Mouse (Mus musculus): ENCODE results near the gene Zfp423. TPM values are rescaled to one million over a fixed set of nuclear protein-coding genes. Genes with fewer than 3 reads are reported as not detected.
A peak's percentile ranks its signal among the peaks of the same experiment; 100 is the strongest.

The Zfp423 gene
- polyA plus RNA-seq, 1 experiment = 38.1 TPM

GRCm38 (mm10) chr8:87822690-87823089, 136.7 kb downstream of the Zfp423 start:
- Histone ChIP-seq H3K4me3 (replicated peaks; ENCODE audit: insufficient read depth, low read depth, low read length) (no peak overlapping the region), H3K27ac (ENCODE audit: insufficient read depth, low read length) (no peak overlapping the region), H3K4me1 (ENCODE audit: control insufficient read depth, insufficient read depth, low read length) (peaks cover 19% of the 10 kb centered on the region), H3K27me3 (ENCODE audit: control insufficient read depth, insufficient read depth, low read length) (no peaks in the 10 kb centered on the region)
- DNase-seq = no peak
- 69% methylated on average over 12 of the region's 12 CpGs for WGBS
- TF ChIP-seq CTCF (IDR thresholded peaks at IDR 0.05; ENCODE audit: borderline replicate concordance, insufficient read depth, low read depth, low read length) (no peak), POLR2A (IDR thresholded peaks at IDR 0.05; ENCODE audit: borderline replicate concordance, insufficient read depth, low read length) (no peak)

GRCm38 (mm10) chr8:87822175-87822574, 137.2 kb downstream of the Zfp423 start:
- no peak overlapping the region for H3K4me3 ChIP-seq (replicated peaks; ENCODE audit: insufficient read depth, low read depth, low read length)
- no peaks in the 10 kb centered on the region for H3K27me3 ChIP-seq (ENCODE audit: control insufficient read depth, insufficient read depth, low read length)
- no peak for DNase-seq
- TF ChIP-seq POLR2A (IDR thresholded peaks at IDR 0.05; ENCODE audit: borderline replicate concordance, insufficient read depth, low read length) = no peak
- TF ChIP-seq CTCF (IDR thresholded peaks at IDR 0.05; ENCODE audit: borderline replicate concordance, insufficient read depth, low read depth, low read length) = no peak
- no peak overlapping the region for H3K27ac ChIP-seq (ENCODE audit: insufficient read depth, low read length)
- WGBS = 70% methylated on average over 11 of the region's 11 CpGs
- peaks cover 19% of the 10 kb centered on the region for H3K4me1 ChIP-seq (ENCODE audit: control insufficient read depth, insufficient read depth, low read length)

- TF ChIP-seq POLR2A (IDR thresholded peaks at IDR 0.05; ENCODE audit: borderline replicate concordance, insufficient read depth, low read length) = no peak
- no peak for TF ChIP-seq CTCF (IDR thresholded peaks at IDR 0.05; ENCODE audit: borderline replicate concordance, insufficient read depth, low read depth, low read length)
Measured at GRCm38 (mm10) chr8:87821655-87822054, 137.7 kb downstream of the Zfp423 start.

GRCm38 (mm10) chr8:87819263-87819662, 140.1 kb downstream of the Zfp423 start:
- 67% methylated on average over 3 of the region's 3 CpGs for WGBS
- Histone ChIP-seq H3K4me3 (replicated peaks; ENCODE audit: insufficient read depth, low read depth, low read length) (no peak overlapping the region), H3K27me3 (ENCODE audit: control insufficient read depth, insufficient read depth, low read length) (no peaks in the 10 kb centered on the region), H3K27ac (ENCODE audit: insufficient read depth, low read length) (no peak overlapping the region), H3K4me1 (ENCODE audit: control insufficient read depth, insufficient read depth, low read length) (peaks cover 17% of the 10 kb centered on the region)
- no peak for TF ChIP-seq POLR2A (IDR thresholded peaks at IDR 0.05; ENCODE audit: borderline replicate concordance, insufficient read depth, low read length)
- TF ChIP-seq CTCF (IDR thresholded peaks at IDR 0.05; ENCODE audit: borderline replicate concordance, insufficient read depth, low read depth, low read length) = no peak
- no peak for DNase-seq

More at GRCm38 (mm10) chr8:87821655-87822054, 137.7 kb downstream of the Zfp423 start:
- Histone ChIP-seq H3K4me3 (replicated peaks; ENCODE audit: insufficient read depth, low read depth, low read length) (no peak overlapping the region), H3K27me3 (ENCODE audit: control insufficient read depth, insufficient read depth, low read length) (no peaks in the 10 kb centered on the region), H3K4me1 (ENCODE audit: control insufficient read depth, insufficient read depth, low read length) (peaks cover 19% of the 10 kb centered on the region), H3K27ac (ENCODE audit: insufficient read depth, low read length) (no peak overlapping the region)
- WGBS = 89% methylated on average over 2 of the region's 2 CpGs
- DNase-seq = no peak

- H3K4me1 ChIP-seq (ENCODE audit: control insufficient read depth, insufficient read depth, low read length) = peaks cover 17% of the 10 kb centered on the region
- no peak overlapping the region for H3K4me3 ChIP-seq (replicated peaks; ENCODE audit: insufficient read depth, low read depth, low read length)
- TF ChIP-seq CTCF (IDR thresholded peaks at IDR 0.05; ENCODE audit: borderline replicate concordance, insufficient read depth, low read depth, low read length) (no peak), POLR2A (IDR thresholded peaks at IDR 0.05; ENCODE audit: borderline replicate concordance, insufficient read depth, low read length) (no peak)
- peak; percentile 40 to 61 for DNase-seq
- WGBS = 22% methylated on average over 7 of the region's 7 CpGs
- no peaks in the 10 kb centered on the region for H3K27me3 ChIP-seq (ENCODE audit: control insufficient read depth, insufficient read depth, low read length)
- no peak overlapping the region for H3K27ac ChIP-seq (ENCODE audit: insufficient read depth, low read length)
Measured at GRCm38 (mm10) chr8:87818506-87818905, 140.9 kb downstream of the Zfp423 start.

GRCm38 (mm10) chr8:87816141-87816540, 143.3 kb downstream of the Zfp423 start:
- Histone ChIP-seq H3K27me3 (ENCODE audit: control insufficient read depth, insufficient read depth, low read length) (no peaks in the 10 kb centered on the region), H3K27ac (ENCODE audit: insufficient read depth, low read length) (no peak overlapping the region), H3K4me3 (replicated peaks; ENCODE audit: insufficient read depth, low read depth, low read length) (no peak overlapping the region), H3K4me1 (ENCODE audit: control insufficient read depth, insufficient read depth, low read length) (peaks cover 25% of the 10 kb centered on the region)
- DNase-seq = no peak
- TF ChIP-seq POLR2A (IDR thresholded peaks at IDR 0.05; ENCODE audit: borderline replicate concordance, insufficient read depth, low read length) (no peak), CTCF (IDR thresholded peaks at IDR 0.05; ENCODE audit: borderline replicate concordance, insufficient read depth, low read depth, low read length) (no peak)
- 59% methylated on average over 5 of the region's 5 CpGs for WGBS

GRCm38 (mm10) chr8:87812661-87813060, 146.7 kb downstream of the Zfp423 start:
- TF ChIP-seq CTCF (IDR thresholded peaks at IDR 0.05; ENCODE audit: borderline replicate concordance, insufficient read depth, low read depth, low read length) = no peak
- TF ChIP-seq POLR2A (IDR thresholded peaks at IDR 0.05; ENCODE audit: borderline replicate concordance, insufficient read depth, low read length) = no peak
- no peaks in the 10 kb centered on the region for H3K27me3 ChIP-seq (ENCODE audit: control insufficient read depth, insufficient read depth, low read length)
- H3K4me1 ChIP-seq (ENCODE audit: control insufficient read depth, insufficient read depth, low read length) = peaks cover 14% of the 10 kb centered on the region
- no peak overlapping the region for H3K27ac ChIP-seq (ENCODE audit: insufficient read depth, low read length)
- H3K4me3 ChIP-seq (replicated peaks; ENCODE audit: insufficient read depth, low read depth, low read length) = no peak overlapping the region
- no peak for DNase-seq
- 59% methylated on average over 12 of the region's 12 CpGs for WGBS

- DNase-seq = no peak
- no peak for TF ChIP-seq CTCF (IDR thresholded peaks at IDR 0.05; ENCODE audit: borderline replicate concordance, insufficient read depth, low read depth, low read length)
- no peak for TF ChIP-seq POLR2A (IDR thresholded peaks at IDR 0.05; ENCODE audit: borderline replicate concordance, insufficient read depth, low read length)
- Histone ChIP-seq H3K4me1 (ENCODE audit: control insufficient read depth, insufficient read depth, low read length) (peaks cover 14% of the 10 kb centered on the region), H3K4me3 (replicated peaks; ENCODE audit: insufficient read depth, low read depth, low read length) (no peak overlapping the region), H3K27ac (ENCODE audit: insufficient read depth, low read length) (no peak overlapping the region), H3K27me3 (ENCODE audit: control insufficient read depth, insufficient read depth, low read length) (no peaks in the 10 kb centered on the region)
- 61% methylated on average over 2 of the region's 2 CpGs for WGBS
Measured at GRCm38 (mm10) chr8:87812069-87812449, 147.3 kb downstream of the Zfp423 start.

All from cerebellum, adult 2 months (tissue).